Mouse (Mus musculus): ENCODE data around the gene Mrgpra4. TPM values are rescaled to one million over a fixed set of nuclear protein-coding genes. Genes with fewer than 3 reads are reported as not detected.

Mrgpra4 gene
- total RNA-seq, 1 experiment, result not detected

Other genes starting within 250 kb of the Mrgpra4 start
- gene Mrgprx1, start 45.5 kb upstream of the Mrgpra4 start, total RNA-seq (2012; rRNA removed), result not detected in 2 replicates
- gene Mrgprb5, start 186.9 kb upstream of the Mrgpra4 start, total RNA-seq (2012; rRNA removed), result not detected in 2 replicates
- gene Mrgprb4, start 217.2 kb upstream of the Mrgpra4 start, total RNA-seq (2012; rRNA removed), result not detected in 2 replicates

Measured in ES-E14 (cell line).